Mouse (Mus musculus) myocyte (in vitro differentiated cells): Measurements from ENCODE around the gene Mmgt2.

Source experiments
- MAX ChIP-seq: IDR thresholded peaks from one replicate; pipeline ENCODE4 v1.6.1; 2011; ENCODE audit warnings: low read depth, mild to moderate bottlenecking, control low read depth
- MYOD1 ChIP-seq, 3 experiments: IDR thresholded peaks; one replicate each; pipeline ENCODE4 v1.6.1; 2011; ENCODE audit warnings: control low read depth in 2 of 3, low read depth in 2 of 3, mild to moderate bottlenecking in 2 of 3, moderate library complexity in 1 of 3; ENCODE audit not compliant: insufficient read length in 2 of 3, control insufficient read depth in 1 of 3
- POLR2A ChIP-seq: IDR thresholded peaks from one replicate; pipeline ENCODE4 v1.6.1; 2011; ENCODE audit warnings: low read depth, mild to moderate bottlenecking, control low read depth, moderate library complexity; ENCODE audit not compliant: insufficient read length
- POLR2AphosphoS2 ChIP-seq: IDR thresholded peaks from one replicate; pipeline ENCODE4 v1.6.1; 2011; ENCODE audit warnings: low read depth, control low read depth; ENCODE audit not compliant: insufficient read length
- USF1 ChIP-seq: IDR thresholded peaks from one replicate; pipeline ENCODE4 v1.6.1; 2011; ENCODE audit warnings: low read depth, mild to moderate bottlenecking, control low read depth, moderate library complexity

DNA sequence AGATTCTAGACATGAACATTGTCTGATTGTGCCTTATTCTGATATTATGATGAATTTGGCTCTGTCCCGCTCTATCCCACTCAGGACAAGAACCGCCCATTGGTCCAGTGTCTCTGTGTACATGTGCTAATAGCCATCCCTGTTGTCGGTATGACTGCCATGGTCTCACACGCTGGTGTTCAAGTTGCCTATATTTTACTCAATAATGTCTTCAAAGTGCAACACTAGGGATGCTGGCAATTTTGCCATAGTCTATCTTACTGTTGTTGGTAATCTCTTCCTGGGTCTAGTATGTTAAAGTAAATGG lies 27.8 kb downstream of the Mmgt2 start:
- TF ChIP-seq MAX, result no peak
- no peak for TF ChIP-seq POLR2A
- no peak for TF ChIP-seq MYOD1 (IDR thresholded peaks at IDR 0.05; ENCODE audit: control insufficient read depth in 1 of 3, insufficient read length in 2 of 3, low read depth in 2 of 3)
- TF ChIP-seq POLR2AphosphoS2, result no peak
- TF ChIP-seq USF1, result no peak
